Mouse (Mus musculus) heart, postnatal 0 days (tissue): Measurements from ENCODE around the gene 5730455P16Rik.

Source experiments
- CTCF ChIP-seq: IDR thresholded peaks from 2 replicates; pipeline ENCODE4 v1.5.1; 2016; ENCODE audit warnings: antibody characterized with exemption, control low read depth, low read depth
- EP300 ChIP-seq: IDR thresholded peaks from 2 replicates; pipeline ENCODE4 v1.6.1; 2016; ENCODE audit warnings: antibody characterized with exemption, low read depth

DNA sequence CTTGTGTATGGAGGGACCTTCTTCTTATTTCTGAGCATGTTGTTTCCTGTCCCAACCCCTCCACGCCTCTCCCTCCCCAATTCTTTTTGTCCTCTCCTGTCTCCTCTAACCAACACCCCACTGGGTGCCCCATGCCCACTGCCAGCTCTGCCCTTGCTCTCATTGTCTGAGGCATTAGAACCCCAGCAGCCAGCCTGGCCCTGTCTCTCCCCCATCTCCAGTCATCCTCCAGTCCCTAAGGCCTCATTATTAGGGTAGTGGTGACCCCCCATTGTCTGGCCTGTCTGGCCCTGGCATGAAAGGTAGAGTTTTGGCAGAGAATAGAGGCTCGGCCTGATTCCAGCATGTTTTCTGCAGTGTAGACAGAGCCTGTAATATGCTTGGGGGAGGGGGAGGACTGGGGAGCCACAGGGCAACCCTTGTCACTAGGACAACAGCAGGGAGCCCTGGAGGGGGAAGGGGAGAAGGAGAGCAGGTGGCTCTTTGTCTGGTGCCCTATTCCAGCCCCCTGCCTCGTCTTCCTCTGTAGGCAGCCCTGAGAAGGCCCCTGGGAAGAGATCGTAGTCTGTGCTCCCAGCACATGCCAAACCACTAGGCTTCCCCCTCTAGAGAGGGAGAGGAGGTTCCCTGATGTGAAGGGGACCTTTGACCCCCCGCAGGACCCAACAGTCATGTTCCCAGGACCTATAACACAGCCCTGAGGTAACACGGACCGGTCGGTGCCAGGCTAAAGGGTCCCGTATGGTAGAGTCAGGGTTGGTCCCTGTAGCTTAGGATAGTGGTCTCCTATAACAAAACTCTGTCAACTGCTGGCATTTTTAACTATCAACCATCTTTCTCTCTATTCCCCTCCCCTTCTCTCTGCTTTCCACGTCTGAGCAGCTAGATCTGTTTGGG is 61.8 kb downstream of the 5730455P16Rik start:
- TF ChIP-seq CTCF (no peak), EP300 (no peak)
